Mouse (Mus musculus) testis, adult 2 months (tissue): ENCODE data around the gene Pard3.

Source experiments
- CTCF ChIP-seq: fragments of 200-500 bp; IDR thresholded peaks from 2 replicates; pipeline ENCODE4 v1.5.1; 2012; ENCODE audit warnings: low read depth, mild to moderate bottlenecking, inconsistent platforms, low read length, moderate library complexity; ENCODE audit not compliant: control insufficient read depth, insufficient read depth, insufficient replicate concordance
- POLR2A ChIP-seq: fragments of 200-500 bp; IDR thresholded peaks from 2 replicates; pipeline ENCODE4 v1.6.1; 2012; ENCODE audit warnings: low read depth, mild to moderate bottlenecking, inconsistent platforms, low read length, moderate library complexity; ENCODE audit not compliant: control insufficient read depth

GRCm38 (mm10) chr8:127070225-127070624, 6.5 kb downstream of the Pard3 start:
- TF ChIP-seq CTCF (no peak), POLR2A (no peak)
